Mouse (Mus musculus): ENCODE measurements at regions not wholly inside any gene's neighbourhood (a gene's known extent, or its start where the extent isn't known, plus 50 kb on each side); places are given as distances from the start of the nearest gene placed in this dataset.

DNA sequence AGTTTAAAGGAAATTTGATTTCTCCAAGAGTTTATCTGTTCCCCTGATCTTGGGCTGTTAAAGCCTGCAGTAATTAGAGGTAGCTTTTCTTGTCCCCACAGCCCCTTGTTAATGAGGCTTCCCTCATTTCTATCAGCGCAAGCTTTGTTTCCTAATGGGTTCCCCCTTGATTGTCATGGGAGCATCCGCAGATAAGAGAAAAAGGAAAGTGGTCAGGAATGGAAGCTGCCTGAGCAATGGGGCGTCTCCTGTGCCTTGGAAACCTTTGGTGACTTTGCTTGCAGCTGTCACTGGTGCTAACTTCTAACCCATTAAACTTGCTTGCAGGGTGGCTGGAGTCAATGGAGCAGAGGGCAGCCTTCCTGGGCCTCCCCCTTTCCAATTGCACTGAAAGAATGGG, 202.7 kb upstream of the Arglu1 start:
- H3K27me3 ChIP-seq (ENCODE audit: control insufficient read depth, insufficient read depth, low read length), result no peaks in the 10 kb centered on the region
- TF ChIP-seq CTCF (IDR thresholded peaks at IDR 0.05; ENCODE audit: low read depth), result no peak
- H3K9me3 ChIP-seq (replicated peaks; ENCODE audit: control insufficient read depth, low read length), result no peaks in the 10 kb centered on the region
- 33% methylated on average over 3 of the region's 3 CpGs for WGBS
- DNase-seq (ENCODE audit: low spot score) (no peak), ATAC-seq (ENCODE audit: insufficient read depth, low read depth) (no peak)
- H3K36me3 ChIP-seq (replicated peaks; ENCODE audit: control insufficient read depth, insufficient read depth, low read length), result no peaks in the 10 kb centered on the region
- H3K9ac ChIP-seq (replicated peaks; ENCODE audit: low read depth, low read length), result no peak overlapping the region
- no peak overlapping the region for H3K4me2 ChIP-seq (ENCODE audit: low read depth, low read length)
- H3K27ac ChIP-seq (ENCODE audit: low read depth), result no peak overlapping the region
- H3K4me1 ChIP-seq (ENCODE audit: control insufficient read depth, insufficient read depth), result no peaks in the 10 kb centered on the region
- no peak overlapping the region for H3K4me3 ChIP-seq (ENCODE audit: low read depth, low read length)

DNA sequence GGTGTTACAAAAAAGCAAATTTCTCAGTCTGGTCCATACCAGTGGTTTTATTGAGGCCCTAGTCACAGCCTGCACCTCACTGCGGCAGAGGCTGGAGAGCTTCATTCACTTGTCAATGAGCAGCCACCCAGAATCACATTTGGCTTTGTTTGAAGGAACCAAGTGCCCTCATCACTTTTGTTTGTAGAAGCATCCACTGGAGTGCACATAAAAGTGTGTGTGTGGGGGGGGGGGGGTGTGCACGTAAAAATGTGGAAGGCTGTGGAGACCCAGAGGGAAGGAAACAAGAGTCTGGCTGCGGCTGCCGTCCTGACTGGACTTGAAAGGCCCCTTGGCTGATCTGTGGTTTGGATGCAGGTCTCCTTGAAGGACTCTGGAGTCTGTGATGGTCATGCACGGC, 187.0 kb upstream of the Arglu1 start:
- ATAC-seq (ENCODE audit: insufficient read depth, low read depth), result no peak
- no peaks in the 10 kb centered on the region for H3K27me3 ChIP-seq (ENCODE audit: control insufficient read depth, insufficient read depth, low read length)
- no peak for DNase-seq (ENCODE audit: low spot score)

DNA sequence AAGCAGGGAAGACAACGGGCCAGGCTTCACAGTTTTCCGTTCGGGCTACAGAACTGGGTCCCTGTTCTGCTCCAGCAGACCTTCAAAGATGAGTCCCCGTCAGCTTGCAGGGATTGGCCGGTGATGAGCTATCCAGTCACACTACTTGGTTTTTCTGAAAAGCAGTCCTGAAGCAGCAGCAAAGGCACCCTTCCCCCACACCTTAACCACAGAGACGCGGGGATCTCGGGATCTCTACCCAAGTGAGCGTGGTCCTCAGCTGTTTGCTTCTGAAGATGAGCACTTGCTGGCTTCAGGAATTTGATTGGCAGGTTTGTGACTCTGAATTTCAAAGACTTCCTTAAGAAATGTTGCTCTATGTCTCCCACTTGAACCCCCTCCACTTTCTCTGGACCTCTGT, 186.6 kb upstream of the Arglu1 start:
- no peak overlapping the region for H3K4me2 ChIP-seq (ENCODE audit: low read depth, low read length)
- H3K9ac ChIP-seq (replicated peaks; ENCODE audit: low read depth, low read length), result no peak overlapping the region
- H3K9me3 ChIP-seq (replicated peaks; ENCODE audit: control insufficient read depth, low read length), result no peaks in the 10 kb centered on the region
- H3K4me3 ChIP-seq (ENCODE audit: low read depth, low read length), result no peak overlapping the region
- H3K27me3 ChIP-seq (ENCODE audit: control insufficient read depth, insufficient read depth, low read length), result no peaks in the 10 kb centered on the region
- no peak for TF ChIP-seq EP300 (IDR thresholded peaks at IDR 0.05; ENCODE audit: low read depth)
- no peak for TF ChIP-seq CTCF (IDR thresholded peaks at IDR 0.05; ENCODE audit: low read depth)
- H3K4me1 ChIP-seq (ENCODE audit: control insufficient read depth, insufficient read depth), result no peaks in the 10 kb centered on the region
- no peak for DNase-seq (ENCODE audit: low spot score)
- no peak overlapping the region for H3K27ac ChIP-seq (ENCODE audit: low read depth)
- 74% methylated on average over 9 of the region's 9 CpGs for WGBS
- ATAC-seq (ENCODE audit: insufficient read depth, low read depth), result no peak
- no peaks in the 10 kb centered on the region for H3K36me3 ChIP-seq (replicated peaks; ENCODE audit: control insufficient read depth, insufficient read depth, low read length)

More for the DNA sequence above, 187.0 kb upstream of the Arglu1 start:
- Histone ChIP-seq H3K4me3 (ENCODE audit: low read depth, low read length) (no peak overlapping the region), H3K4me2 (ENCODE audit: low read depth, low read length) (no peak overlapping the region), H3K4me1 (ENCODE audit: control insufficient read depth, insufficient read depth) (no peaks in the 10 kb centered on the region), H3K9me3 (replicated peaks; ENCODE audit: control insufficient read depth, low read length) (no peaks in the 10 kb centered on the region), H3K27ac (ENCODE audit: low read depth) (no peak overlapping the region), H3K9ac (replicated peaks; ENCODE audit: low read depth, low read length) (no peak overlapping the region), H3K36me3 (replicated peaks; ENCODE audit: control insufficient read depth, insufficient read depth, low read length) (no peaks in the 10 kb centered on the region)
- WGBS, result 79% methylated on average over 5 of the region's 5 CpGs
- TF ChIP-seq EP300 (IDR thresholded peaks at IDR 0.05; ENCODE audit: low read depth), result no peak
- TF ChIP-seq CTCF (IDR thresholded peaks at IDR 0.05; ENCODE audit: low read depth), result no peak

DNA sequence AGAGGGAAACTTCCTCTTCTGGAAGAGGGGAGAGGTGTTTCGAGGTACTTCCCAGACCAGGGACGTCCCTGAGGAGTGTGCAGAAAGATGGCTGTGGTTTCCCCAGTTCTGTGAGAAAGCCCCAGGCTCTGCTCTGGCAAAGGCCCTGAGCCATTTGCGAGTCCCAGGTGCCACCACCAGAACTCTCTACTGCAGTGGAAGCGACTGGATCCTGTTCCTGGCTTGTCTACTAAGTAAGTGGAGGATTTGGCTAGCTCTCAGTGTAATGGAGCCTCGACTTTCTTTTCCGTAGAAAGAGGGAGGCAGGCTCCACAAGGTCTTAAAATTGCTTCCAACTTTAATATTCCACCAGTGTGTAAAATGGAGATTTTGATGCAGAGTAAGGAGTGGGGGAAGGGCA, 186.1 kb upstream of the Arglu1 start:
- Histone ChIP-seq H3K9ac (replicated peaks; ENCODE audit: low read depth, low read length) (no peak overlapping the region), H3K9me3 (replicated peaks; ENCODE audit: control insufficient read depth, low read length) (no peaks in the 10 kb centered on the region), H3K4me2 (ENCODE audit: low read depth, low read length) (no peak overlapping the region), H3K27ac (ENCODE audit: low read depth) (no peak overlapping the region), H3K4me3 (ENCODE audit: low read depth, low read length) (no peak overlapping the region), H3K36me3 (replicated peaks; ENCODE audit: control insufficient read depth, insufficient read depth, low read length) (no peaks in the 10 kb centered on the region), H3K4me1 (ENCODE audit: control insufficient read depth, insufficient read depth) (no peaks in the 10 kb centered on the region), H3K27me3 (ENCODE audit: control insufficient read depth, insufficient read depth, low read length) (no peaks in the 10 kb centered on the region)
- ATAC-seq (ENCODE audit: insufficient read depth, low read depth) (no peak), DNase-seq (ENCODE audit: low spot score) (no peak)
- WGBS, result 81% methylated on average over 6 of the region's 6 CpGs
- TF ChIP-seq CTCF (IDR thresholded peaks at IDR 0.05; ENCODE audit: low read depth), result no peak
- TF ChIP-seq EP300 (IDR thresholded peaks at IDR 0.05; ENCODE audit: low read depth), result no peak

DNA sequence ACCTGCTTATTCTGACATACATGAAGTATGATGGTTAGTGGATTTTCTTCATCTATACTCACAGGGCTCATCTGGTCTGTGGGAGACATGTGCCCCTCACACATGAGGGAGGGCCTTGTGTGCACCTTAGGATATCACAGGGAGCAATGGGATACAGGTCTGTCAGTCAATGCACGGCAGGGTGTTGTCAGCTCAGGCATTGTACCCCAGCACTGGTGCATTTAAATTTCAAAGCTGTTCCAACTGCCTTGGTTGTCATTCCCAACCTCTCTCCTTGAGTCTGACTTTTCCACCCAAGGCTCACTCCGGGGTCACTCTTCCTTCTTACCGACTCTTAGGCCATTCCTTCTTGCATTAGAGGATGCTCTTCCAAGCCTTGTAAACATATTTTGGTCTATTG, 181.6 kb upstream of the Arglu1 start:
- no peak overlapping the region for H3K9ac ChIP-seq (replicated peaks; ENCODE audit: low read depth, low read length)
- 0 out of 2 replicates have a peak, but pooled peaks cover 7% of the 10 kb centered on the region for H3K4me1 ChIP-seq (ENCODE audit: control insufficient read depth, insufficient read depth)
- H3K4me2 ChIP-seq (ENCODE audit: low read depth, low read length), result no peak overlapping the region
- no peak overlapping the region for H3K27ac ChIP-seq (ENCODE audit: low read depth)
- H3K27me3 ChIP-seq (ENCODE audit: control insufficient read depth, insufficient read depth, low read length), result no peaks in the 10 kb centered on the region
- no peaks in the 10 kb centered on the region for H3K36me3 ChIP-seq (replicated peaks; ENCODE audit: control insufficient read depth, insufficient read depth, low read length)
- no peaks in the 10 kb centered on the region for H3K9me3 ChIP-seq (replicated peaks; ENCODE audit: control insufficient read depth, low read length)
- ATAC-seq (ENCODE audit: insufficient read depth, low read depth) (no peak), DNase-seq (ENCODE audit: low spot score) (no peak)
- TF ChIP-seq EP300 (IDR thresholded peaks at IDR 0.05; ENCODE audit: low read depth), result no peak
- TF ChIP-seq CTCF (IDR thresholded peaks at IDR 0.05; ENCODE audit: low read depth), result no peak
- no peak overlapping the region for H3K4me3 ChIP-seq (ENCODE audit: low read depth, low read length)
- WGBS, result 83% methylated on average over 3 of the region's 3 CpGs

DNA sequence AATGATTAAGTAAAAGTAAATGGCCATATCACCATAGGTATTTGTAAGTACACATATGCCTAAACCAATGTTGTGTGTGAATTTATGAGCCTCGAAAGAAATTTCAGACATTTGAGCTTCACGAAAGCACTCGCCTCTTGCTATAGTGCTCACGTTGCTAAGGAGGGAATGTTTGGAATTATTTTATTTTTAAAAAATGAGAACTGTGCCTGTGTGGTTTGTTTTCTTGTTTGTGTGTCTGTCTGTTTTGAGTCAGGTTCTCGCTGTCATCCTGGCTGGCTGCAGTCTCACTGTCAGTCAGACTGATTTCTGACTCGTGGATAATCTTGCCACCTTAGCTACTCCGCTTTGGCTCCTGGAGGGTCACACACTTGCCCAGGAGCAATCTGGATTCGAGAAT, 180.7 kb upstream of the Arglu1 start:
- ATAC-seq (ENCODE audit: insufficient read depth, low read depth) (no peak), DNase-seq (ENCODE audit: low spot score) (no peak)
- no peak overlapping the region for H3K27ac ChIP-seq (ENCODE audit: low read depth)
- H3K4me2 ChIP-seq (ENCODE audit: low read depth, low read length), result no peak overlapping the region
- 0 out of 2 replicates have a peak, but pooled peaks cover 7% of the 10 kb centered on the region for H3K4me1 ChIP-seq (ENCODE audit: control insufficient read depth, insufficient read depth)
- H3K9ac ChIP-seq (replicated peaks; ENCODE audit: low read depth, low read length), result no peak overlapping the region
- 84% methylated on average over 8 of the region's 8 CpGs for WGBS
- TF ChIP-seq EP300 (IDR thresholded peaks at IDR 0.05; ENCODE audit: low read depth) (no peak), CTCF (IDR thresholded peaks at IDR 0.05; ENCODE audit: low read depth) (no peak)
- no peaks in the 10 kb centered on the region for H3K36me3 ChIP-seq (replicated peaks; ENCODE audit: control insufficient read depth, insufficient read depth, low read length)
- H3K4me3 ChIP-seq (ENCODE audit: low read depth, low read length), result no peak overlapping the region
- no peaks in the 10 kb centered on the region for H3K27me3 ChIP-seq (ENCODE audit: control insufficient read depth, insufficient read depth, low read length)
- H3K9me3 ChIP-seq (replicated peaks; ENCODE audit: control insufficient read depth, low read length), result no peaks in the 10 kb centered on the region
